Mouse (Mus musculus) embryonic facial prominence, embryonic 10.5 days (tissue): Measurements from ENCODE around the gene B020011L13Rik. TPM values are rescaled to one million over a fixed set of nuclear protein-coding genes. Genes with fewer than 3 reads are reported as not detected.
"Not testable (repeated sequence)": the region's sequence is repeated elsewhere in the genome, so short reads cannot be mapped to it uniquely, and the experiment has no call there.

ENCODE experiments used
- DNase-seq: peaks from one replicate; pipeline ENCODE4 v3.0.0-alpha.2; 2017; ENCODE audit warnings: low spot score
- H3K27ac ChIP-seq: fragments of 300-500 bp; sonication (generic); replicated peaks from 2 replicates; pipeline ENCODE4 v1.5.1; 2016; ENCODE audit warnings: mild to moderate bottlenecking
- H3K27me3 ChIP-seq: fragments of 300-500 bp; sonication (generic); replicated peaks from 2 replicates; pipeline ENCODE4 v1.6.1; 2016; ENCODE audit warnings: low read depth, mild to moderate bottlenecking; ENCODE audit not compliant: poor library complexity, severe bottlenecking
- H3K36me3 ChIP-seq: fragments of 300-500 bp; sonication (generic); replicated peaks from 2 replicates; pipeline ENCODE4 v1.6.1; 2016; ENCODE audit warnings: mild to moderate bottlenecking, moderate library complexity
- H3K4me1 ChIP-seq: fragments of 300-500 bp; sonication (generic); 2 replicates; pipeline ENCODE4 v1.6.1; 2016
- H3K4me3 ChIP-seq: fragments of 300-500 bp; sonication (generic); 2 replicates; pipeline ENCODE4 v1.5.1; 2016; ENCODE audit warnings: mild to moderate bottlenecking, moderate library complexity
- H3K9me3 ChIP-seq: fragments of 300-500 bp; sonication (generic); 2 replicates; pipeline ENCODE4 v1.6.1; 2016; ENCODE audit warnings: mild to moderate bottlenecking
- WGBS: fragments of 180-500 bp; shearing (Covaris S2); methylation state at CpG from one replicate; pipeline ENCODE4 v1.1.7; 2016; 5-methylcytosine and 5-hydroxymethylcytosine counted together
- polyA plus RNA-seq: library from polyadenylated mRNA; unstranded; fragments of >200 nt; fragmentation: Nextera tagmentation; extraction: Ambion mirVana; gene quantifications from 2 replicates; pipeline ENCODE4 v1.2.1, GENCODE M21; 2016

The B020011L13Rik gene
- not detected in 2 replicates for polyA plus RNA-seq

- not testable (repeated sequence) for H3K4me1 ChIP-seq, H3K36me3 ChIP-seq, DNase-seq, H3K27me3 ChIP-seq, H3K9me3 ChIP-seq, H3K27ac ChIP-seq, H3K4me3 ChIP-seq
- 75% methylated on average over 3 of the region's 3 CpGs for WGBS
Measured at GRCm38 (mm10) chr1:117780833-117781232, at the start of gene B020011L13Rik. B020011L13Rik (plus strand) TSS chr1:117781133.

GRCm38 (mm10) chr1:117816271-117816670, 35.3 kb downstream of the B020011L13Rik start:
- H3K27ac ChIP-seq, DNase-seq, H3K27me3 ChIP-seq, H3K4me1 ChIP-seq, H3K4me3 ChIP-seq, H3K36me3 ChIP-seq: not testable (repeated sequence)
- peaks cover 16% of the 10 kb centered on the region; the same call in 1 of the 2 replicates for H3K9me3 ChIP-seq

DNA sequence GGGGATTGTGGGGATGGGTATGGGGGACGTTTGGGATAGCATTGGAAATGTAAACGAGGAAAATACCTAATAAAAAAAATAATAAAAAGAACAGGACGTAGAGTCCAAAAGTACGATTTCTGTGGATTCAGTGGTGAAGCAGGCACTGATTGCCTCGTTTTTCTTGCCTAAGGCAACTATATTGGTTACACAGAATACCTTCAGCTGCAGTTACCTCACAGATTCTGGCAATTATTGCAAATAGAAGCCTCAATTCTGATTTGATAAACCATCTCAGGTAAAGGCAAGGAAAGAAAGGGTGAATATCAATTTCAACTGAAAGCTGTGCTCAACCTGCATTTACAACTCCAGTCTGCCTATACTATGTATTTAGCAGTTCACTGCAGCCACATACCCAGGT, 48.8 kb downstream of the B020011L13Rik start, which contains the start of gene Gm28360:
Gene Gm28360 (plus strand): TSS at position 301 of the 400 bp plus-strand sequence.
- H3K4me3 ChIP-seq, H3K36me3 ChIP-seq, DNase-seq, H3K4me1 ChIP-seq, H3K27me3 ChIP-seq, H3K9me3 ChIP-seq, H3K27ac ChIP-seq: not testable (repeated sequence)
- 72% methylated on average over 5 of the region's 5 CpGs for WGBS

DNA sequence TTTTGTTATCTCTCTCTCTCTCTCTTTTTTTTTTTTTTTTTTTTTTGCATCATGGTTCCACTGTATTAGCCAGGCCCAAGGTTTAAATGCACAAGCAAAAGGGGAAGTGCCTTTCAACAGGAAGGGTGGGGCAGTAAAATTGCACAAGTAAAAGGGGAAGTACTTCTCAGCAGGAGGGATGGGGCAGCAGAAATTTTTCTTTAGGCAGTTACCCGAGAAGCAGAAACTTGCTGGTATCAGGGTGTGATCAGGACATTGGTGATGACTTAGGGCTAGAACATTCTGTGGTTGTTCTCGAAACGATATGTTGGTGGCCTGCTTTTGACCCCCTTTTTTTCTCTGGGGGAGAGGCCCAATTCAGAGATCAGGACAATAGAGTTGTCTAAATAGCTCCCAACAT, 70.8 kb downstream of the B020011L13Rik start:
- not testable (repeated sequence) for H3K36me3 ChIP-seq, DNase-seq, H3K9me3 ChIP-seq, H3K27me3 ChIP-seq, H3K4me3 ChIP-seq, H3K4me1 ChIP-seq, H3K27ac ChIP-seq
- 85% methylated on average over 3 of the region's 3 CpGs for WGBS

Other genes starting within 250 kb of the B020011L13Rik start
- not detected in 2 replicates for gene Gm28363, start 84.0 kb upstream of the B020011L13Rik start, polyA plus RNA-seq
- not detected in 2 replicates for gene Gm28360, start 48.9 kb downstream of the B020011L13Rik start, polyA plus RNA-seq
- not detected in 2 replicates for gene Gm28168, start 146.9 kb downstream of the B020011L13Rik start, polyA plus RNA-seq
- not detected in 2 replicates for gene Gm7145, start 184.8 kb downstream of the B020011L13Rik start, polyA plus RNA-seq